Mouse (Mus musculus) heart, postnatal 25 days (tissue): Measurements from ENCODE around the gene Zkscan17. TPM values are rescaled to one million over a fixed set of nuclear protein-coding genes. Genes with fewer than 3 reads are reported as not detected.

ENCODE experiments used
- DNase-seq: peaks from one replicate; pipeline ENCODE4 v3.0.0; 2022; ENCODE audit warnings: low spot score
- intact Hi-C: fragments of 180-260 bp; cut with DNase I; formaldehyde crosslinking; loops from one replicate; pipeline ENCODE4 v1.15.1; 2025
- total RNA-seq, 2 experiments: library from RNA; stranded (reverse); gene quantifications; 2 replicates each; pipeline ENCODE4 v1.2.3; 2021

Gene Zkscan17
- total RNA-seq, 2 experiments from 2014 or later: 14.4 to 18.2 TPM

DNA sequence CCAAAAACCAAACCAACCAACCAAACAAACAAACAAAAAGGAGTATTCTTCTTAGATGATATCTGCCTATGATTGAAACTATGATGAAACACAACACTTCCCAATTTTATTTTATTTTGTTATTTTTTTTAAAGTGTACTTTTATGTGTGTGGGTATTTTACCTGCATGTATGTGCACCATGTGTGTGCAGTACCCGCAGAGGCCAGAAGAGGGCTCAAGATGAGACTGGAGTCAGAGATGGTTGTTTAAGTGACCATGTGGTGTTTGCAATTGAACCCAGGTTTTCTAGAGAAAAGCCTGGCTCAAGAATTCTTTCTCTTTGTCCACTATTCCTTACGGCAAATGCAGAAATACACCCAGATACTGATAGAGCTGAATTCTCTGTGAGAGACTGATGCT lies 2.4 kb downstream of the Zkscan17 start:
- intact Hi-C loops: loop anchor here (2.0 to 10.0 kb wide), 2 partner anchors 89 to 221 kb away; no protein-coding TSS in a partner anchor
- DNase-seq: no peak

DNA sequence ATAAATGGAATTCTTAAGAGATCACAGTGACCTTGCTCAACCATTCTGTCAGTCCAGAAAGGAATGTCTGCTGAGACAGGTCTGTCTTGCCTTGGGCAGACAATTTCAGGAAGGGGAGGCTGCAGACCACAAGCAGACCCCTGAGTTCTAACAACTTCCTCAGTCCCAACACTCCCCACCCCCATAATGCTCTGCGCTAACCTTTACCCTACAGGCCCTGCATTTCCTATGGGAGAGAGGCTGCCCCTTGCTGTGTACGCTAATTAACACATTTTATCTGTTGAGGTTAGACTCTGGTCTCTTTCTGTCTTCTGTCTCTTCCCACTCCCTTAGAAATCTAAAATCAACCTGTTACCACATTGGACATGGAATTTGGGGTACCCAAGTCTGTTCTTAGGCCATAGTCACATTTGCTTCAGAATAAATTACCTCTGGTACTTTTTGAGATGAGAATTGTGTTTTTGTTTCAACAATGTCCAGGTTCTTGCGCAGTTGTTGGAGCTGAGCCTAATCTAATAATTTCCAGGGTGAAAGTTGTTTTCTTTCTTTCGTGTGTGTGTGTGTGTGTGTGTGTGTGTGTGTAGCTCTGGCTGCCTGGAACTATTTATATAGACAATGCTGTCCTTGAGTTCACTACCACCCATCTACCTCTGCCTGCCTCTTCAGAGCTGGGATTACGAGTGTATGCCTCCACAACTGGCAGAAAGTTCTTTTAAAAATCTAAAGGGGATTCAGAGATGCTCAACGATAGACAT lies 6.6 kb downstream of the Zkscan17 start:
- DNase-seq: no peak
- intact Hi-C loops: loop anchor here (10.0 kb wide), 1 partner anchor 225 kb away; no protein-coding TSS in a partner anchor

DNA sequence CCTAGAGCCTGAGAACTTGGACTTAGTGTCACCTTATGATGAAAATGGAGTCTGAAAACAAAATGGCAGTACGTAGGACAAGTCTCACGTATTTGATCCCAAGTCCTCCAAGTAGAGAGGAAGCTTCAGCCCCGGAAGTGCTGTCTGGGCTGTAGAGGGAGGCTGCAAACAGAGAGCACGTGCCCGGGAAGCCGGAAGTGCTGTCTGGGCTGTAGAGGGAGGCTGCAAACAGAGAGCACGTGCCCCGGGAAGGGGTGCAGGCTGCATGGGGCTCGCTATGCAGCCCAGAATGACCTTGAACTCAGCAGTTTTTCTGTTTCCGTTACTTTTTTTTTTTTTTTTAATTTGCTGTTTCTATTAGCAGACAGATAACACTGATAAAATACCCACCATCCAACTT lies 8.3 kb downstream of the Zkscan17 start:
- no peak for DNase-seq
- intact Hi-C loops: no loop called here

DNA sequence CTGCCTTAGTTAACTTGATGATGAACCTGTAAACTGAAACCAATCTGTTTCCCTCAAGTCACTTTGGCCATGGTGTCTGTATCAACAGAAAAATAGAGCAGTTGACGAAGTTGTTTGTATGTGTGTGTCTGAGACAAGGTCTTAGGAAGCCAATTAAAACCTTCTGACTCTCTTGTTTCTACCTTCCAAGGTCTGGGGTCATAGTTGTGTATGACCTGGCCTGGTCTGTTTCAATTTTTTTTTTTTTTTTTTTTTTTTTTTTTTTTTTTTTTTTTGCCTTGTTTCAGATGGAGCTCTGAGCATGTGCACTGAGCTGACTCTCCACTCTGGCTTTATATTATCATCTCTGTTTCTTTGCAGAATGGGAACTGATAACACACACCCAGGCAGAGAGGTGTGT lies 9.1 kb downstream of the Zkscan17 start:
- intact Hi-C loops: no loop called here
- no peak for DNase-seq

DNA sequence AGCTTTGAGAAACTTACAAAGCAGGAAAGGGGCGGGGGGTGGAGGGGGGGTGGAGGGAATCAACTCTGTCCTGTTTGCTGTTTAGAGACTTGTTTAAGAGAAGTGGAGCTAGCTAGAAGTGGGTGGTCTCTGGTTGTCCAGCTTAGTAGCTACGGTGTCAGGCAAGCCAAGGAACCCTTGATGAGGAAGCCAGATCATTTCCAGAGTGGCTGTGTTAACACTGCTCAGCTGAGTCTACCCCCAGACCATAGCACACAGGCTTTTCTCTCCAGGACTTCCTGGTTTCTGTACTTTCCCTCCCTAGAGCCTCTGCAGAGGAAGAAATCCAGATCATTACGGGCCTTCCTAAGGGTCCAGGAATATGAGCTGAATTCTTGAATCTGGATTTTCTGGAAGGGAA lies 11.8 kb downstream of the Zkscan17 start:
- intact Hi-C loops: no loop called here
- DNase-seq: no peak

DNA sequence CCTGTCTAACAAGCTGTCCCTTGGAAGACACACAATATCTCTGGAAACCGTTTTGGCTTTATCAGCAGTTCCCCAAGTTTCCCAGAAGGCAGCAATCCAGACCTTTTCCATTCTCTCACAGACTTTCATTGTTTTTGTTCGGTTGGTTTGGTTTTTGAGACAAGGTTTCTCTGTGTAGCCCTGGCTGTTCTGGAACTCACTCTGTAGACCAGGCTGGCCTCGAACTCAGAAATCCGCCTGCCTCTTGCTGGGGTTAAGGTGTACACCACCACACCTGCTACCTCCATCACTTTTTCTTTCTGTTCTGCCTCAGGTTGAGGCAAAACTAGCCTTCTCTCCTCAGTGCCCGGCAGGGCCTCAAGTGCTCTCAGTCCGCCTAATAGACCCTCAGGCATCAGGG lies 12.2 kb downstream of the Zkscan17 start:
- no peak for DNase-seq
- intact Hi-C loops: no loop called here

DNA sequence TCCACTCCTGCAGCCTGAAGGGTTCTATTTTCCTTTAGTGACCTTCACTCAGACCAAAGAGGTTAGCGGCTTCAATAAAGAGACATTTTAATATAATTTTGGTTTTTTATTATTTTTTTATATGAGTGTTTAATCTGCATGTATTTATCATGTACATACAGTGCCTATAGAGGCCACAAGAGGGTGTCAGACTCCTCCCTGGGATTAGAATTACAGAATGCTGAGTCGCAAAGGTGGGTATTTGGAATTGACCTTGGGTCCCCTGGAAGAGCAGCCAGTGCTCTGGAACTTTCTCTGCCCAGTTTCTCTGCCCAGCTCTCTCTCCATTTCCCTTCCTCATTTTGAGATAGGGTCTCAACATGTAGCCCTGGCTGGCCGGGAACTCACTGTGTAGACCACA lies 13.0 kb downstream of the Zkscan17 start:
- DNase-seq: no peak
- intact Hi-C loops: no loop called here

DNA sequence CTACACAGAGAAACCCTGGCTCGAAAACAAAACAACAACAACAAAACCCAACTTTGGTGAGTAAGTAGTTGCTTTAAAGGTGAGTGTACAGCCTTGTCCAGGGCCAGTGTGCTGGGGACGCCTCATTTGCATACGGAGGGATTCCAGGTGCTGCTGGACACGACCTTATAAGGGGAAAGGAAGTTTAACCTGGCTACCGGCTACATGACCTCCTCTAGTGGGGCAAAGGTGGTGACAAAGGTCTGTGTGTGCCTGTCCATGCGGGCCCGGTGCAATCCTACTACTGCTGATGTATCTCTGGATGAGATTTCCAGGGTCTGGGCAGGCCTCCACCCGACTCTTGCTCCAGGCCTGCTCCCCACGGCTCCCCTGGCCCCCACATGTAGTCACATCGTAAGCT lies 13.8 kb downstream of the Zkscan17 start:
- intact Hi-C loops: no loop called here

DNA sequence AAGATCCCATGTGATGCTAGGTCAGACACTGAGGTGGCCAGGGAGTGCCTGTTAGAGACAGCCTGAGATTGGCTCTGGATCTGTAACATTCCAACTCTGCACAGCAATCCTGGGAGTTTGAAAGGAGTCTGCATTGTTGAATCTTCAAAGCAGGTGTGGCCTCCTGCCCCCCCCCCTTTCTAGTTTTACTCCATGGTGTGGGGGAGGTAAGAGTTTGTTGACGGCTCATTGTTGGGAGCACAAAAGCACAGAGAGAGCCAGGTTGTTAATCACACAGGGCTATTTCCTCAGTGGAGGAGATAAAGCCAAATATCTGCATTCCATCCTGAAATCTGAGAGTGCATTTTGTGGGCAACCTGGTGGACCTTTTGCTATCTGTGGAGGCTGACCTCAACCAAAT lies 15.0 kb downstream of the Zkscan17 start:
- DNase-seq: no peak
- intact Hi-C loops: no loop called here

More for the DNA sequence above, 13.8 kb downstream of the Zkscan17 start:
- no peak for DNase-seq

DNA sequence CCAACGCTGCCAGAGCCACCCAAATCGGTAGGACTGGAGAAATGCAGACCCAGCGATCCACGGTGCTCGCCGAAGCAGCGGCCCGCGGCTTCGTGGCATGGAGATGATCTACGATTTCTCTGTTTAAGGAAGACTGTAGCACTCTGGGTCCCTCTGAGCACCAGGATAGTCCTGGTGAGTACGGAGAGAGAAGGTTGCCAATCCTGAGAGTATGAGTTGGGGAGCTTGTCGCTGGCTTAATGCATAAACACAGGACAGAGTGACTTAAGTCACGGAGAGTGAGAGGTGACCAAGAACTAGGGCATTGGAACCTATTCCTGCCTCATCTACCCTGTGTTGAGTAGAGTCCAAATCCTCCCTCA lies 19.9 kb downstream of the Zkscan17 start:
- intact Hi-C loops: no loop called here

DNA sequence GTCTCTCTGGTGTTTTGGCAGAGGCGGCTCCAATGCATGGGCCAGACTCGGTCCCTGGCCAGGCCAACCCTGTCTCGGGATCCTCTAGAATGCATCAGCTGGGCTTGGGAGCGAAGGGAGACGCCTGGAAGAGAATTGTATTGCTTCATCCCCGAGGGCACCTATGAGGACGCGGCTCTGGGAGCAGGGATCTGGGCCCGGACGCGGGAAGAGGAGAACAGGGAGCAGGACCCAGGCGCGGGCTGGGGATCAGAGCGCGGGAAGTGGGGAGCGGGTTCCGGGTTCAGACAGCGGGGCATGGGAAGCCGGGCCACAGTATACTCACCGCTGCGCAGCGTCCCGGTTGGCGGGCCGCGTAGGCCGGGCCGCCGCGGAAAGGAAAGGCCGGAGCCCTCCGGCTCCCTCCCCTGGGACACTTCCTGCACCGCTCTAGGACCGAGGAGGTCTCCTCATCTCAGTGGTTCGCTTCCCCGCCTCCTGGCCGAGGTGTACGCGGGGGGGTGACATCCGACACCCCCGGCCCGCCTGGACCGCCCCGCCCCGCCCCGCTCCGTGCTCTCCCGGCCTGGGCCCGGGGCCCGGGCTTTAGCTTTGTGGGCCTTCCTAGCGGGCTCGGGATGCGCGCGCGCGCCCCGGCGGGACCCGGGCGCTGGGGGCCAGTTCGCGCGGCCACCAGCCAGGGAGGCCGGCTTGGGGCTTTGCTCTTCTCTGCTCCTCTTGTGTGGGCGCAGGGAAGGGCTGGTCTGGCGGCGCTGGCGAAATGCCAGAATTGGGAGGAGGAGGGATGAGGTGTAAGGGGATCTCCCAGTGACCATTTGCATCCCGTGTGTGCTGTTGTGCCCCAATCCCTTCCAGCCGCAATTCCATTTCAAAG lies 20.5 kb downstream of the Zkscan17 start:
- DNase-seq: peak; percentile 87
- intact Hi-C loops: no loop called here

More for the DNA sequence above, 19.9 kb downstream of the Zkscan17 start:
- no peak for DNase-seq

DNA sequence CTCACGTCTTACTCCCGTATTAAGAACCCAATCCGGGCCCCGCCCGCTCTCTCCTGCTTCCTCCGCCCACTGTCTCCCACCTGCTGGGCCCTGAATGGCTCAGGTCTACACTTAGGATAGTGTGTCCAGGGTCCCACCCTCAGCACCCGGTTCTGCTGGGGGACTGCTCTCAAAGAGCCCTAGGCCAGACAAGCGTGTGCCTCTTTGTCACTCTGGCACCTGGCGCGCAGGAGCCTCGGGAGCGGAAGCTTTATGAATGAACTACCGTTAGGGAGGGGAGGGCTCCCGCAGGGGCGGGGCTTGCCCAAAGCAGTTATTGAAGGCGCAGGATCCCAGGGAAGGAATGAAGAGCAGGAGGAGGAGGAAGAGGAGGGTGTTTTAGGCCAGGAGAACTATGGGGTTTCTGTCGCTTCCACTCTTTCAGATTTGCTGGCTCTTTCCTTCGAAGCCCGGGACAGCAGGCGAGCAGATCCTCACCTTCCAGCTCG lies 21.2 kb downstream of the Zkscan17 start:
- intact Hi-C loops: no loop called here

DNA sequence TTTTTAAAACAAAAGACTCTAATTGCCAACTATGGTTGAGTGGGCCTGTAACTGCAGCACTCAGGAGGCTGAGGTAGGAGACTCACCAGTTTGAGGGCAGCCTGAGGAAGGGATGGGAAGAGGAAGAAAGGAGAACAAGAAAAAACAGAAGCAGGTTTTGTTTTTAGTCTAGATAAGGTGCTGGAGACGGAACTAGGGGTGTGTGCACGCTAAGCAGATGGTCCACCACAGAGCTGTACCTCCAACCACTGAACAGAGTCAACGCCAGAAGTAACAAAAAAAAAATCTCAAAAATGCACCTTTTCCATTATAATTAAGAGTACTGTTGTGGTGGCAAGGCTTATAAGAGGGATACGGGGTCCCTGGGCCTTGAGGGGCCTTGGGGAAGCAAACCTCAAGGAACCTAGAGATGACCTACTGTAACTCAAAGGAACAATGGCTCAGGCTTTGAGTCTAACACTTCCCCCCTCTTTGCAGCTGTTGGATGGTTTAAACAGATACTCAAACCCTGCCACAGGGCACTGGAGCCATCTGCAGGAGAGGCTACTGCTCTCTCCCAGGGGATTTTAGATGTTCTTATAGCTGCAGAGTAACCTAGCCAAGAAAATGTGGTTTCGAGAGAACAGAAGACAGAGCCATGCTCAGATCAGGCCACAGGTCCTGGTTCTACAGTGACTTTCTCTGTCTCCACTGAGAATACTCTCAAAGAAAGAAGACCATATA lies 24.4 kb downstream of the Zkscan17 start:
- no peak for DNase-seq
- intact Hi-C loops: no loop called here

More for the DNA sequence above, 21.2 kb downstream of the Zkscan17 start:
- DNase-seq: no peak

DNA sequence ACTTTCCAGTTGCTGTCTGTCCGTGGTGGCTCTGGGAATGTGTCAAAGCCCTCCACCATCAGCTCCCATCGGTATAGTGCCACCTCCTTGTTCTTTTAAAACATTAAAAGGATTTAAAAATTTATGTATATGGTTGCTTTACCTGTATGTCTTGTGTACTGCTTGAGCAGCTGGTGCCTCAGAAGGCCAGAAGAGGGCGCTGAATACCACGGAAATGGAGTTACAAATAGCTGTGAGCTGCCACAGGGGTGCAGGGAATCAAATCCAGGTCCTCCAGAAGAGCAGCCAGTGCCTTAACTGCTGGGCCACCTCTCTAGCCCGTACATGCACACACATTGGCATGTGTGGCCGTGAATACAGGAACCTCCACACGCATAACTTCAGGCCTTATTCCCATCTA lies 28.8 kb downstream of the Zkscan17 start:
- DNase-seq: no peak
- intact Hi-C loops: no loop called here

DNA sequence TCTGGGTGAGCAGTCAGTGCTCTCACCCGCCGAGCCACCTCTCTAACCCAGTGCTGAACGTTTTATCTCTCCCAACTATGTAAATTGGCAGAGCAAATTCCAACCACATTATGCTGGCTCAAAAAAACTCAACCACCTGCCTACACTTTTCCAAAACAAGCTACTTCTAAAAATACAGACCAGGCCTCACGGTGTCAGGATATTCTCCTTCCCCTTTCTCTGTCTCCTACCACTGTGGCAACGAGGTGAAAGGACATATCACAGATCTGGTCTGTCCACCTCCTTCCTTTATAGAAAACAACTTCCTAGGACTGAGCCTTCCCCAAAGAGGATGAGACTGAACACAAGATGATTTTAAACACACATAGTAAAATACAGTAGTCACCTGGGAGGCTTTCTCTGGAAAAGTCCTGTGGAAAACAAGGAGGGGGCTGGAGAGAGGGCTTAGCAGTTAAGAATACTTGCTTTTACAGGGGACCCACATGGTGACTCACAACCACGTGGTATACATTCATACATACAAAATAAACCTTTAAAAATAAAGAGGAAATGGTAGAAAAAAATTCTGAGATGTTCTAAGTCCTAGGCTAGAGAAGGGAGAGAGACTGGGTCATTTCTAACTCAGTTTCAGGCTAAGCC lies 29.8 kb downstream of the Zkscan17 start:
- no peak for DNase-seq
- intact Hi-C loops: no loop called here

DNA sequence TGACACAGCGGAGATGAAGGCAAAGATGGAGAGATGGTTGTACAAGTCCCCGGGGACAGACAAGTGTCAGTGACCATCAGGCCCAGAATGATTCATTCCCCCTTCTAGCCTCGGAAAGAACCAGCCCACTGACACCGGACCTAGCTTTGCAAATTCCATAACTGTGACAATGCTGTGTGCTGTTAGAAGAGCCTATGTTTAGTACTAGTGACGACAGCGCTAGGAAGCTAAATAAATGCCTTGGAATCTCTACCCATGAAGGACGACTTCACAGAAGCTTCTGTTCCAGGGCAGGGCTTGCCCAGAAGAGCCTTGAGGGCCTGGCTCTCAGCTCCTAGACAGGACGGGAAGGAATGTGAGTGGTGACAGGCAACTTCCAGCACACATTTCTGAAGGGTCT lies 40.3 kb downstream of the Zkscan17 start:
- DNase-seq: no peak
- intact Hi-C loops: no loop called here

DNA sequence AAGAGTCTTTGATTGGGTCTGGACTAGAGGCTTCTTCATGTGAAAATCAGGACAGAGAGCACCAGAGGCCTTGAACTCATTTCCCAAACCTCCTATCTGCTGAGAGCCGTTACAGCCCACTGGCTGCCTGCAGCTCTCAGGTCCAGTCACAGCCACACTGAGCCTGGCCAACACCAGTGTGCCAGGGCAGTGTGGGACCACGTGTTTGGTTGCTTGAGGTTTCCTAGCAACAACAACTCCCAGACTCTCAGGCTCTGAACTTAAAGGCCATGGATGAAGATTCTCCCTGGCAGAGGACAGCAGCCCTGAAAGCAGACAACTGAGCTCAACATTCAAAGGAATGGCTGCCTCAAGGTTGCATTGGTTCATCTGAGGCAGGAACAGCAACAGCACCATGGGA lies 40.9 kb downstream of the Zkscan17 start:
- intact Hi-C loops: no loop called here
- DNase-seq: no peak

DNA sequence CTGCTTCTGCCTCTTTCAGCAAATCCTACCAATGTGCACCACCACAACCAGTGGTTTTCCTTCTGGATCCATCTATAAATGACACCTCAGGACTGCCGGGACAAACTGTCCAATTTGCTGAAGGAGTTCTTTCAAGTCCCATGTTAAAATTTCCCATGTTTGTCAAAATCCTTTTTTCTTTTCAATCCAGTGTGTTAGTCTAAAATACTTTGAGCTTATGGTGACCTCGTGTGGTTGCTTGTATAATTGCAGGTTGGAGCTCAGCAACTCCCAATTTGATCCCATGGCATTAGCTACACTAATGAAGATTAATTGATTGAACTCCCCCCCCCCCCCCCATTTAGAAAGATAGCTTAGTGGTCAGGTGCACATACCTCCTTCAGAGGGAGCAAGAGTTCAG lies 43.3 kb downstream of the Zkscan17 start:
- intact Hi-C loops: loop anchor here (1.0 to 5.0 kb wide), 2 partner anchors 176 to 246 kb away; no protein-coding TSS in a partner anchor
- no peak for DNase-seq

DNA sequence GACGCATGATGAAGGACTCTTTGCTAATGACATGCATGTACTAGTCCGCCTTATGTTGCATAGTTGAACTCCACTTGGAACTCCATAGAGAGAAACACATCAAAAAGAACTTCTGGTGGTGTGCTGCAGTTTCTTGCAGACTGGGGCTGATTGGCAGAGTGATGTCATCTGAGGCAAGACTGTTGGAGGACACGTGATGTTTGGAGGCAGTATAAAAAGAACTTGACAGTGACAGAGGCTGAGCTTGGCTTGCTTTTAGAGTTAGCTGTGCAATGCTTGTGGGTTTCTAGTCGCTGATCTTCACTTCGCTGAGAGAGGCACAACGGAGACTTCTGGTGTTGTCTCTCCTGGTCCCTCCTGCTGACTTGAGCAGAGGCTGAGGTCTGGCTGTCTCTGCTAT lies 49.3 kb downstream of the Zkscan17 start:
- DNase-seq: no peak
- intact Hi-C loops: no loop called here

DNA sequence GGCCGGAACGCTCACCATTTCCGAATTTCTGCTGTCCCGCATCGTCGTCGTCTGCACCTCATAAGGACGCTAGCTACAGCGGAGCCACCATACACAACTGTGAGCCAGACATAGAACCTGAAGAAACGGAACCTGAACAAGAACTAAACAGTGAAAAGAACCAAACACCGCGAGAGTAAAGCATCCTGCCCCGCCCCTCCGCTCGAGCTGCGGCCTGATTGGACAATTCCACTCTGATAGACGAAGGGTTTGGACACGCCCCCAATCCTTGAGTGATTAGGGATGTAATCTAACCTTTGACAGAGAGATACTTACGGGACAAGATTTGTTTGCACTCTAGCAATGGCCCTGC lies 54.2 kb downstream of the Zkscan17 start, which contains the start of gene Zfp867:
Gene Zfp867, minus strand, starts transcription at position 149 of the 352 bp plus-strand sequence.
- intact Hi-C loops: loop anchor here (5.0 kb wide), 1 partner anchor 50 kb away; no protein-coding TSS in a partner anchor
- peak; percentile 75 for DNase-seq
